Mouse (Mus musculus) heart, embryonic 13.5 days (tissue): Measurements from ENCODE around the gene Pik3cb. TPM values are rescaled to one million over a fixed set of nuclear protein-coding genes. Genes with fewer than 3 reads are reported as not detected.
A peak's percentile ranks its signal among the peaks of the same experiment; 100 is the strongest.

ENCODE experiments used
- ATAC-seq: fragments of 200-750 bp; cut with Nextera tagmentation; 2 replicates; pipeline ENCODE4 v1.8.0; 2017; ENCODE audit warnings: moderate TSS enrichment; ENCODE audit not compliant: insufficient number of reproducible peaks, low FRiP score, low TSS enrichment; ENCODE audit errors: extremely low read depth
- H3K27ac ChIP-seq: fragments of 300-500 bp; sonication (generic); replicated peaks from 2 replicates; pipeline ENCODE4 v1.5.1; 2015; ENCODE audit warnings: moderate library complexity, mild to moderate bottlenecking, inconsistent platforms
- H3K27me3 ChIP-seq: fragments of 300-500 bp; sonication (generic); replicated peaks from 2 replicates; pipeline ENCODE4 v1.6.1; 2015; ENCODE audit warnings: mild to moderate bottlenecking, inconsistent platforms
- H3K36me3 ChIP-seq: fragments of 300-500 bp; sonication (generic); 2 replicates; pipeline ENCODE4 v1.6.1; 2015; ENCODE audit warnings: mild to moderate bottlenecking, inconsistent platforms
- H3K4me1 ChIP-seq: fragments of 300-500 bp; sonication (generic); 2 replicates; pipeline ENCODE4 v1.6.1; 2015; ENCODE audit warnings: inconsistent platforms
- H3K4me2 ChIP-seq: fragments of 300-500 bp; sonication (generic); 2 replicates; pipeline ENCODE4 v1.6.1; 2015; ENCODE audit warnings: inconsistent platforms, mild to moderate bottlenecking, moderate library complexity
- H3K4me3 ChIP-seq: fragments of 300-500 bp; sonication (generic); 2 replicates; pipeline ENCODE4 v1.5.1; 2015; ENCODE audit warnings: moderate library complexity, mild to moderate bottlenecking, inconsistent platforms
- H3K9ac ChIP-seq: fragments of 300-500 bp; sonication (generic); 2 replicates; pipeline ENCODE4 v1.6.1; 2015; ENCODE audit warnings: inconsistent platforms, mild to moderate bottlenecking, moderate library complexity
- H3K9me3 ChIP-seq: fragments of 300-500 bp; sonication (generic); 2 replicates; pipeline ENCODE4 v1.6.1; 2016; ENCODE audit warnings: inconsistent platforms
- WGBS: fragments of 180-500 bp; shearing (Covaris S2); methylation state at CpG from one replicate; pipeline ENCODE4 v1.1.7; 2015; ENCODE audit warnings: mixed read lengths; 5-methylcytosine and 5-hydroxymethylcytosine counted together
- polyA plus RNA-seq: library from polyadenylated mRNA; unstranded; fragments of >200 nt; fragmentation: Nextera tagmentation; extraction: Ambion mirVana; gene quantifications from 2 replicates; pipeline ENCODE4 v1.2.1, GENCODE M21; 2015

Pik3cb gene
- polyA plus RNA-seq, 1 experiment from 2014 or later: 1.8 TPM

DNA sequence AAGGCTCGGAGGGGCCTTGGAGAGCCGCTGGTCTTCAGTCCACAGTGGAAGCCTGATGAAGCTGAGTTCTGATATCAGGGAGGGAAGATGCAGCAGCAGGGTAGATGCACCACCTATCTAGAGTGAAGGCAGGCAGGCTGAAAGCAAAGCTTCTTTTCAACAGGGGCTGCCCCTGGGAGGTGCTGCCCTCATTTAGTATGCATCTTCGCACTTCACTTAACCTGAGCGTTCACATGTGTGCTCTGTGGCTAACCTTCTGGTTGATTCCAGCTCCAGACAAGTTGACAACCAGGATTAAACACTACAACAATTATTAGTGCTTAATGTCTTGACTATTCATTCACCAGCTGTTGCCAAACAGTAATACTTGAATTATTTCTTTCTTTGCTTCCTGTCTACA, 146.3 kb downstream of the Pik3cb start:
- Histone ChIP-seq H3K36me3 (peaks cover 37% of the 10 kb centered on the region), H3K27ac (no peak overlapping the region), H3K4me1 (no peaks in the 10 kb centered on the region), H3K9ac (no peak overlapping the region), H3K4me3 (no peak overlapping the region), H3K4me2 (no peak overlapping the region), H3K27me3 (no peaks in the 10 kb centered on the region), H3K9me3 (no peaks in the 10 kb centered on the region)
- no peak for ATAC-seq
- 88% methylated on average over 4 of the region's 4 CpGs for WGBS

DNA sequence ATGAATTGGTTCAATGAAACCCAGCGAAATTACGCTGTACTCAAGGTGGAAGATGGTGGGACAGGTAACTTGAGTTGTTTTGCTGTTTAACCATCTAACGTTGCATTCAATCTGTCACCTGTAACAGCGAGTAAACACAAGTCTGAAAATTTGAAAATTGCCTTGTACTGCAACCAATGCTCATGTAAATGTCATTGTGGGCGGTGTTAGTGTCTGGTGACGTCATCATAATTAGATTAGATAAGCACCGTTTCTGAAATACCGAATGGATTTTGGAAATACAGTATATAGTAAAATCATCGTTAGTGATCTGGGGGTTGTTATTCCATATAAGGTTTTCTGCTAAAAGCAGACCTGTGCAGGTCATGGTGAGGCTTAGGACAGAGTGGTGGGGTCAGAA, 153.3 kb downstream of the Pik3cb start:
- Histone ChIP-seq H3K4me3 (peak overlapping the region; percentile 76), H3K4me2 (peak overlapping the region; percentile 82), H3K27me3 (peaks cover 23% of the 10 kb centered on the region), H3K9ac (peak overlapping the region; percentile 85), H3K36me3 (no peaks in the 10 kb centered on the region), H3K27ac (no peak overlapping the region), H3K4me1 (peaks cover 12% of the 10 kb centered on the region), H3K9me3 (no peaks in the 10 kb centered on the region)
- WGBS: 40% methylated on average over 9 of the region's 9 CpGs
- ATAC-seq: no peak

Other genes starting within 250 kb of the Pik3cb start
- gene 7420426K07Rik, start 237.5 kb downstream of the Pik3cb start, polyA plus RNA-seq: not detected in 2 replicates
- gene Foxl2, start 185.3 kb downstream of the Pik3cb start, polyA plus RNA-seq: not detected in 2 replicates
- gene Faim, start 154.2 kb downstream of the Pik3cb start, polyA plus RNA-seq: 26.6 and 33.5 TPM in 2 replicates
- not detected in 2 replicates for gene Gm1123, start 104.9 kb downstream of the Pik3cb start, polyA plus RNA-seq
- gene Faiml, start 96.6 kb upstream of the Pik3cb start, polyA plus RNA-seq: not detected in 2 replicates
- 21.2 and 24.5 TPM in 2 replicates for gene Cep70, start 102.7 kb upstream of the Pik3cb start, polyA plus RNA-seq
- 0.09 and 0.11 TPM in 2 replicates for gene Esyt3, start 217.9 kb upstream of the Pik3cb start, polyA plus RNA-seq